Mouse (Mus musculus) layer of hippocampus, adult 2 months (tissue): ENCODE results near the gene Galnt10. TPM values are rescaled to one million over a fixed set of nuclear protein-coding genes. Genes with fewer than 3 reads are reported as not detected.

Source experiments
- DNase-seq, 2 experiments: peaks; one replicate each; pipeline ENCODE4 v3.0.0; 2022; ENCODE audit warnings: low spot score in 2 of 2
- H3K27ac ChIP-seq: fragments of 200-600 bp; 2 replicates; pipeline ENCODE4 v1.8.1; 2022
- H3K4me3 ChIP-seq: fragments of 200-600 bp; 2 replicates; pipeline ENCODE4 v1.8.1; 2022; ENCODE audit warnings: mild to moderate bottlenecking
- CTCF ChIP-seq: fragments of 200-600 bp; conservative IDR thresholded peaks from 2 replicates; pipeline ENCODE4 v1.8.1; 2022; ENCODE audit warnings: antibody characterized with exemption, mild to moderate bottlenecking, moderate library complexity
- total RNA-seq, 2 experiments: library from RNA; stranded (reverse); gene quantifications; 2 replicates each; pipeline ENCODE4 v1.2.3; 2021

The Galnt10 gene
- total RNA-seq, 2 experiments from 2014 or later = 6.3 TPM

- no peak for TF ChIP-seq CTCF
- no peak for DNase-seq
- no peak overlapping the region for H3K4me3 ChIP-seq
- no peak overlapping the region for H3K27ac ChIP-seq
These were observed 184.9 kb downstream of the Galnt10 start for GRCm38 (mm10) chr11:57829871-57830775.

DNA sequence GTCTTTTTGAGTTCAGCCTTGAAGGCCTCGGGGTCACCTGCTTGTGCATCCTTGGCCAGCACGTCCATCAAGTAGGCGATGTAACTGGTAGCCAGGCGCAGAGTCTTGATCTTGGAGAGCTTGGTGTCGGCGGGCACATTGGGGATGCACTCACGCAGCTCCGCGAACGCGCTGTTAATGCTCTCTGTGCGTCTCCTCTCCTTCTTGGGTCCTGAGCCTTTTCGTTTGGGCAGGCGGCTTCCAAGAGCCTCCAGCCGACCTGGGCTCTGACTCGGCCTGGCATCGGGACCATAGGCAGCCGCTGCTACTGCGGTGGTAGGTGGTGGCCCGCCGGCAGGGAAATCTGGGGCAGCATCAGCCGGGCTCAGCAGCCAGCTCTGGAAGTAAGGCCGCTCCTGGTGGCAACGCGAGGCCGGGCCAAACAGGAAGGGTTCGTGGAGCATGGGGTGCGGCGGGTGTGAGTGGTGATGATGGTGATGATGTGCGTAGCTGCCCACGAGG, 186.1 kb downstream of the Galnt10 start:
- Histone ChIP-seq H3K4me3 (no peak overlapping the region), H3K27ac (no peak overlapping the region)
- TF ChIP-seq CTCF = no peak
- no peak for DNase-seq

GRCm38 (mm10) chr11:57831861-57832260, 186.6 kb downstream of the Galnt10 start:
- DNase-seq = no peak
- TF ChIP-seq CTCF = no peak
- Histone ChIP-seq H3K27ac (no peak overlapping the region), H3K4me3 (no peak overlapping the region)

GRCm38 (mm10) chr11:57832552-57833201, 187.4 kb downstream of the Galnt10 start, which contains the start of gene Hand1:
Gene Hand1 (minus strand): TSS chr11:57832818.
- Histone ChIP-seq H3K27ac (no peak within 1 kb of the TSS), H3K4me3 (no peak within 1 kb of the TSS)
- no peak for DNase-seq
- TF ChIP-seq CTCF = no peak

GRCm38 (mm10) chr11:57833296-57833977, 188.2 kb downstream of the Galnt10 start:
- H3K4me3 ChIP-seq = no peak overlapping the region
- no peak for DNase-seq
- H3K27ac ChIP-seq = no peak overlapping the region
- no peak for TF ChIP-seq CTCF

DNA sequence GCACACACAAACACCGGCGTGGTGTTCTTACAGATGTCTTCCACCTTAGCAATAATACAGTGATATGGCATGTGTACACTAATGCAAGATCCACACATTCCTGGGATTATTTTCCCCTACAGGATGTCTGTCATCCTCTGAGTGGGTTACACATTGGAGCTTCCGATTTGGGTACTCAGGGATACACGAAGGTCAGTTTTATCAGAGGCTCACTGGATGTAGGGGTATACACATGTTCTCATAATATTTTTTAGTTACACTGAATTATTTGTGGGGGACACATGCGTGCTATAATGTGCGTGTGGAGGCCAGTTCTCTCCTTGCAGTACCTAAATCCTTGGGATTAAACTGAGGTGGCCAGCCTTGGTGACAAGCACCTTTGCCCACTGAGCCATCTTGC, 188.8 kb downstream of the Galnt10 start:
- Histone ChIP-seq H3K4me3 (no peak overlapping the region), H3K27ac (no peak overlapping the region)
- no peak for TF ChIP-seq CTCF
- no peak for DNase-seq

DNA sequence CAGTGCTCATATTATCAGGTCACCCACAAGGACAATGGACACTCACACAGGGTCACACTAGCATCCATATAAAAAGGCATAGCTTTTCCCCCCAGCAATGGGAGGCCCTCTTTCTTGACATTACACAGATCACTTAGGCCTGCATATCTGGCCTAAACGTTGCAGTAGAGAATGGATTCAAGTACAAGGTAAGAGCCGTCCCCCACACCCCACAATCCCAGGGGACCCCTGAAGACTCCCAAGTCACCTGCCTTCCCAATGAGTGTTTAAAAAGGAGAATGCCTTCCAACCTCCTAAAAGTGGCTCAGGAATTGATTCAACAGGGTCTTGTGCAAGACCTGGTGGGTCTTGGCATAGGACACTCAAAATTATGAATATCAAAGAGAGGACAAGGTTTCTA, 190.1 kb downstream of the Galnt10 start:
- DNase-seq = no peak
- H3K27ac ChIP-seq = no peak overlapping the region
- no peak overlapping the region for H3K4me3 ChIP-seq
- TF ChIP-seq CTCF = no peak

DNA sequence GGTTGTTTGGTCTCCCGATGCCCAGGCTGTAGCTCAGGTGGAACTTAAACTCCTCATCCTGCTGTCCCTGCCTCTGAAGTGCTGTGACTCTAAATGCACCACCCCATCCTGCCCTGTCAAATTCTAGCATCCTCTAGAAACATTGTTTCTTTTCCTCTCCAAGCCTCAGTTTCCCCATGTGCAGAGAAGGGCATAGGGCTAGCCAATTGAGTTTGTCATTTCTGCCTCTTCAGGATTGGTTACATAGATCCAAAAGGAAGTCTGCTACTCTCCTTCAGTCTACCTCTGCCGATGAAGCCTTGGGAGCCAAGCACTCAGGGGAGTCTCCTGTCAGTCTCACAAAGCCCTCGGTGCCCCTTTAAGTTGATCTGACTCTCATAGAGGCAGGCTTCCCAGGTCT, 190.7 kb downstream of the Galnt10 start:
- DNase-seq = no peak
- no peak for TF ChIP-seq CTCF
- Histone ChIP-seq H3K27ac (no peak overlapping the region), H3K4me3 (no peak overlapping the region)

DNA sequence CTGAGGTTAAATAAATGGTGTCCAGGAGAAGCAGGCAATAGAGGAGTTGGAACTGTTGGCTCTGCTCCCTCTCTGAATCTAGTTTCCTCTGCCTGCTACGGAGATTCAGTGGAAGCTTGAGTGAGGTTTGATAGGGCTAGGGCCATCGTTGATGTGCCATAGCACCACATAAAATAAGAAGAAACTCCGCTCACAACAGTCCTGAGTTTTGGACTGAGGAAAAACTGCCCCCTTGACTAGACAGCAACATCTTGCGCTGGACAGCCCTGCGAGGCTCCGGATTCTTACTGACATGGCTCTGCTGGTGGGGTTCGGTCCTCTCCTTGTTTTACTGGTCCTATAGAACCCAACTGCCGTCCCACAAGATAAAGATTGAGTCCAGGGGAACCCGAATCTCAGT, 191.2 kb downstream of the Galnt10 start:
- Histone ChIP-seq H3K4me3 (no peak overlapping the region), H3K27ac (no peak overlapping the region)
- DNase-seq = no peak
- no peak for TF ChIP-seq CTCF

Other genes starting within 250 kb of the Galnt10 start
- 10 to 100 TPM; 41.1 to 42.4 TPM for gene Fam114a2, start 126.8 kb upstream of the Galnt10 start, total RNA-seq
- gene Mfap3, start 126.8 kb upstream of the Galnt10 start, total RNA-seq = 10 to 100 TPM; 26.8 to 34.9 TPM
- gene Sap30l, start 156.2 kb downstream of the Galnt10 start, total RNA-seq = 10 to 100 TPM; 50.6 to 54.6 TPM
- gene Hand1, start 187.4 kb downstream of the Galnt10 start, total RNA-seq = not detected